Mouse (Mus musculus) lung, embryonic 15.5 days (tissue): ENCODE results near the gene Galnt12. TPM values are rescaled to one million over a fixed set of nuclear protein-coding genes. Genes with fewer than 3 reads are reported as not detected.

ENCODE experiments used
- ATAC-seq: fragments of 200-750 bp; cut with Nextera tagmentation; 2 replicates; pipeline ENCODE4 v1.8.0; 2017; ENCODE audit warnings: moderate number of reproducible peaks, borderline replicate concordance; ENCODE audit not compliant: low FRiP score, low TSS enrichment; ENCODE audit errors: extremely low read depth
- H3K27ac ChIP-seq: fragments of 300-500 bp; sonication (generic); 2 replicates; pipeline ENCODE4 v1.5.1; 2015; ENCODE audit warnings: moderate library complexity, mild to moderate bottlenecking, inconsistent platforms
- H3K27me3 ChIP-seq: fragments of 300-500 bp; sonication (generic); 2 replicates; pipeline ENCODE4 v1.6.1; 2015; ENCODE audit warnings: inconsistent platforms
- H3K36me3 ChIP-seq: fragments of 300-500 bp; sonication (generic); 2 replicates; pipeline ENCODE4 v1.6.1; 2015; ENCODE audit warnings: inconsistent platforms
- H3K4me1 ChIP-seq: fragments of 300-500 bp; sonication (generic); 2 replicates; pipeline ENCODE4 v1.6.1; 2015; ENCODE audit warnings: inconsistent platforms
- H3K4me2 ChIP-seq: fragments of 300-500 bp; sonication (generic); 2 replicates; pipeline ENCODE4 v1.6.1; 2015; ENCODE audit warnings: inconsistent platforms, mild to moderate bottlenecking, moderate library complexity
- H3K4me3 ChIP-seq: fragments of 300-500 bp; sonication (generic); 2 replicates; pipeline ENCODE4 v1.5.1; 2015; ENCODE audit warnings: mild to moderate bottlenecking, inconsistent platforms
- H3K9ac ChIP-seq: fragments of 300-500 bp; sonication (generic); 2 replicates; pipeline ENCODE4 v1.6.1; 2015; ENCODE audit warnings: inconsistent platforms
- H3K9me3 ChIP-seq: fragments of 300-500 bp; sonication (generic); 2 replicates; pipeline ENCODE4 v1.6.1; 2016; ENCODE audit warnings: inconsistent platforms
- WGBS: fragments of 180-500 bp; shearing (Covaris S2); methylation state at CpG from one replicate; pipeline ENCODE4 v1.1.7; 2015; 5-methylcytosine and 5-hydroxymethylcytosine counted together
- polyA plus RNA-seq: library from polyadenylated mRNA; unstranded; fragments of >200 nt; fragmentation: Nextera tagmentation; extraction: Ambion mirVana; gene quantifications from 2 replicates; pipeline ENCODE4 v1.2.1, GENCODE M21; 2015

The Galnt12 gene
- polyA plus RNA-seq, 1 experiment from 2014 or later = 9.3 TPM

- H3K4me2 ChIP-seq = no peak overlapping the region
- 59% methylated on average over 9 of the region's 9 CpGs for WGBS
- H3K27me3 ChIP-seq = no peaks in the 10 kb centered on the region
- ATAC-seq = no peak
- H3K27ac ChIP-seq = no peak overlapping the region
- H3K9ac ChIP-seq = no peak overlapping the region
- no peaks in the 10 kb centered on the region; the same call in 1 of the 2 replicates for H3K4me1 ChIP-seq
- no peaks in the 10 kb centered on the region for H3K36me3 ChIP-seq
- H3K9me3 ChIP-seq = no peaks in the 10 kb centered on the region
- no peak overlapping the region for H3K4me3 ChIP-seq
Observed at GRCm38 (mm10) chr4:47112560-47112959, 20.9 kb downstream of the Galnt12 start.

GRCm38 (mm10) chr4:47122051-47122706, 30.5 kb downstream of the Galnt12 start:
- no peak overlapping the region for H3K9ac ChIP-seq
- no peak overlapping the region for H3K27ac ChIP-seq
- H3K4me1 ChIP-seq = no peaks in the 10 kb centered on the region
- no peak overlapping the region for H3K4me3 ChIP-seq
- no peak for ATAC-seq
- WGBS = 61% methylated on average over 13 of the region's 13 CpGs
- H3K4me2 ChIP-seq = no peak overlapping the region
- no peaks in the 10 kb centered on the region for H3K9me3 ChIP-seq
- no peaks in the 10 kb centered on the region for H3K27me3 ChIP-seq
- no peaks in the 10 kb centered on the region; the same call in 1 of the 2 replicates for H3K36me3 ChIP-seq

- H3K4me1 ChIP-seq = 0 out of 2 replicates have a peak, but pooled peaks cover 4% of the 10 kb centered on the region
- WGBS = 84% methylated on average over 9 of the region's 9 CpGs
- H3K4me3 ChIP-seq = no peak overlapping the region
- H3K9me3 ChIP-seq = no peaks in the 10 kb centered on the region
- H3K27ac ChIP-seq = no peak overlapping the region
- no peak for ATAC-seq
- no peaks in the 10 kb centered on the region for H3K27me3 ChIP-seq
- no peak overlapping the region for H3K4me2 ChIP-seq
- H3K9ac ChIP-seq = no peak overlapping the region
- H3K36me3 ChIP-seq = no peaks in the 10 kb centered on the region; the same call in 1 of the 2 replicates
Observed at GRCm38 (mm10) chr4:47124140-47124711, 32.5 kb downstream of the Galnt12 start.

GRCm38 (mm10) chr4:47128515-47128914, 36.8 kb downstream of the Galnt12 start:
- no peaks in the 10 kb centered on the region for H3K27me3 ChIP-seq
- no peak for ATAC-seq
- WGBS = 70% methylated on average over 7 of the region's 7 CpGs
- H3K36me3 ChIP-seq = no peaks in the 10 kb centered on the region; the same call in 1 of the 2 replicates
- H3K9ac ChIP-seq = no peak overlapping the region
- no peak overlapping the region for H3K4me2 ChIP-seq
- 0 out of 2 replicates have a peak, but pooled peaks cover 4% of the 10 kb centered on the region for H3K4me1 ChIP-seq
- H3K27ac ChIP-seq = no peak overlapping the region
- no peak overlapping the region for H3K4me3 ChIP-seq
- H3K9me3 ChIP-seq = no peaks in the 10 kb centered on the region

- H3K27me3 ChIP-seq = no peaks in the 10 kb centered on the region
Observed at GRCm38 (mm10) chr4:47129572-47129971, 37.9 kb downstream of the Galnt12 start.

GRCm38 (mm10) chr4:47130111-47131050, 38.7 kb downstream of the Galnt12 start:
- Histone ChIP-seq H3K36me3 (no peaks in the 10 kb centered on the region; the same call in 1 of the 2 replicates), H3K4me1 (0 out of 2 replicates have a peak, but pooled peaks cover 4% of the 10 kb centered on the region), H3K9me3 (no peaks in the 10 kb centered on the region), H3K27ac (no peak overlapping the region), H3K4me2 (no peak overlapping the region), H3K4me3 (no peak overlapping the region), H3K27me3 (no peaks in the 10 kb centered on the region), H3K9ac (no peak overlapping the region)
- ATAC-seq = no peak
- 76% methylated on average over 8 of the region's 8 CpGs for WGBS

More at GRCm38 (mm10) chr4:47129572-47129971, 37.9 kb downstream of the Galnt12 start:
- Histone ChIP-seq H3K4me1 (0 out of 2 replicates have a peak, but pooled peaks cover 4% of the 10 kb centered on the region), H3K4me2 (no peak overlapping the region), H3K9ac (no peak overlapping the region), H3K4me3 (no peak overlapping the region), H3K9me3 (no peaks in the 10 kb centered on the region), H3K36me3 (no peaks in the 10 kb centered on the region; the same call in 1 of the 2 replicates), H3K27ac (no peak overlapping the region)
- ATAC-seq = no peak
- 64% methylated on average over 4 of the region's 4 CpGs for WGBS

GRCm38 (mm10) chr4:47131931-47132330, 40.2 kb downstream of the Galnt12 start:
- 80% methylated on average over 3 of the region's 3 CpGs for WGBS
- H3K36me3 ChIP-seq = no peaks in the 10 kb centered on the region; the same call in 1 of the 2 replicates
- H3K9me3 ChIP-seq = no peaks in the 10 kb centered on the region
- H3K27me3 ChIP-seq = no peaks in the 10 kb centered on the region
- peaks cover 11% of the 10 kb centered on the region; the same call in 1 of the 2 replicates for H3K4me1 ChIP-seq
- ATAC-seq = no peak
- H3K4me3 ChIP-seq = no peak overlapping the region
- no peak overlapping the region for H3K9ac ChIP-seq
- H3K27ac ChIP-seq = no peak overlapping the region
- no peak overlapping the region for H3K4me2 ChIP-seq

GRCm38 (mm10) chr4:47132413-47132812, 40.7 kb downstream of the Galnt12 start:
- no peak overlapping the region for H3K4me3 ChIP-seq
- no peak overlapping the region for H3K4me2 ChIP-seq
- WGBS = 51% methylated on average over 3 of the region's 3 CpGs
- no peak for ATAC-seq
- H3K27ac ChIP-seq = no peak overlapping the region
- no peaks in the 10 kb centered on the region for H3K9me3 ChIP-seq
- no peak overlapping the region for H3K9ac ChIP-seq
- H3K36me3 ChIP-seq = no peaks in the 10 kb centered on the region; the same call in 1 of the 2 replicates
- no peaks in the 10 kb centered on the region for H3K27me3 ChIP-seq
- peaks cover 14% of the 10 kb centered on the region; the same call in 1 of the 2 replicates for H3K4me1 ChIP-seq

- WGBS = 58% methylated on average over 8 of the region's 8 CpGs
- Histone ChIP-seq H3K9me3 (no peaks in the 10 kb centered on the region), H3K27me3 (no peaks in the 10 kb centered on the region), H3K4me1 (peaks cover 41% of the 10 kb centered on the region), H3K4me3 (no peak overlapping the region), H3K4me2 (no peak overlapping the region), H3K36me3 (no peaks in the 10 kb centered on the region), H3K27ac (no peak overlapping the region), H3K9ac (no peak overlapping the region)
- no peak for ATAC-seq
Observed at GRCm38 (mm10) chr4:47136699-47137101, 45.0 kb downstream of the Galnt12 start.

GRCm38 (mm10) chr4:47137479-47137878, 45.8 kb downstream of the Galnt12 start:
- 64% methylated on average over 5 of the region's 5 CpGs for WGBS
- Histone ChIP-seq H3K4me1 (peaks cover 41% of the 10 kb centered on the region), H3K4me2 (no peak overlapping the region), H3K9me3 (no peaks in the 10 kb centered on the region), H3K27ac (no peak overlapping the region), H3K9ac (no peak overlapping the region), H3K36me3 (no peaks in the 10 kb centered on the region), H3K4me3 (no peak overlapping the region), H3K27me3 (no peaks in the 10 kb centered on the region)
- ATAC-seq = no peak

- Histone ChIP-seq H3K36me3 (no peaks in the 10 kb centered on the region), H3K4me3 (no peak overlapping the region), H3K4me1 (peaks cover 41% of the 10 kb centered on the region), H3K4me2 (no peak overlapping the region), H3K27ac (peak overlapping the region; percentile 81), H3K9me3 (no peaks in the 10 kb centered on the region), H3K9ac (no peak overlapping the region), H3K27me3 (no peaks in the 10 kb centered on the region)
- no peak for ATAC-seq
- WGBS = 64% methylated on average over 7 of the region's 7 CpGs
Observed at GRCm38 (mm10) chr4:47138411-47138810, 46.7 kb downstream of the Galnt12 start.
